Mouse (Mus musculus) embryonic stem cell, embryonic (primary cell): Measurements from ENCODE around the gene Ehbp1l1.

Source experiments
- CTCF ChIA-PET, 4 experiments: fragments of 300-600 bp in 2 of 4; fragments of 350-600 bp in 2 of 4; sonication (Branson Sonifier 250); formaldehyde crosslinking; loops; one replicate each; lab custom pipeline; 2022; ENCODE audit warnings: inconsistent platforms in 2 of 4; lab: Charles Lee
- POLR2A ChIA-PET, 4 experiments: fragments of 300-600 bp in 2 of 4; fragments of 350-600 bp in 2 of 4; sonication (Branson Sonifier 250); formaldehyde crosslinking; loops; one replicate each; lab custom pipeline; 2022; ENCODE audit warnings: antibody characterized with exemption in 4 of 4, inconsistent platforms in 1 of 4; lab: Charles Lee

Ehbp1l1 gene

DNA sequence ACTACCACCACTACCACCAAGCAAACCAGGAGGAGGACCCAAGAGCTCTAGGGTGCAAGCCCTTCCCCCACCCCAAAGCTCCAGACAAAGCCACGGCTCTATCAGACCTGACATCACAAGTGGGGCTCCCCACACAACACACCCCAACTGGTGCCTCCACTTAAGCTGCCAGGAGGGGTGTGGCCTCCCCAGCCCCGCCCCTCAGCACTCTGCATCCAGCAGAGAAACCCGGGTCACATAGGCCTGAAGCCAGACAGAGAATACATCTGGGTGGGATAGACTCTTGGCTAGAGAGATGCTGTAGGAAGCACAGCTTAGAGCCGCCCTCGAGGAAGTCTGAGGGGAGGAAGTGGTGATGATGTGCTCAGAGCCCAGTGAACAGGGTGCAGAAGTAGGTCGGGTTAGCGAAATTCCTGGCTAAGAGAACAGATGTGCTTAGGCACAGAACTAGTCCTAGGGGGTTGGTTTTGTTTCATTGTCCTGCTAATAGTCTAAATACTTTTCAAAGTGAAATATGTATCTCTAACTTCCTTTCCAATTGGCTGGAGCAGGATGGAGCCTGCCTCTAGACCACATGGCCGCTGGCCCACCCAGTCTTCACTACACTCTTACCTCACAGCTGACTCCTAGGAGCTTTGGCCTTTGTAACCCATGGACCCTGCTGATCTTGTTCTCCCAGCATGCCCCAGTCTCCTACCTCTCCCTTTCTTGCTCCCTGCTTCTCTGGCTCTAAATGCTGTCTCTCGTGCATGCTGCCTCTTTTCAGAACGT, 21.1 kb downstream of the Ehbp1l1 start:
- POLR2A ChIA-PET = interaction anchor here in 3 of 4 experiments (1.0 to 2.6 kb wide), 10 partner anchors 9 to 141 kb away, joined by 3 to 9 read pairs (median 4); partner anchors contain the start of genes Fam89b (in 2 of the 3), Map3k11 (in 2 of the 3) and Pcnx3 (in 2 of the 3)
- CTCF ChIA-PET = interaction anchor here in 3 of 4 experiments (0.6 to 1.6 kb wide), 8 partner anchors 11 to 82 kb away, joined by 3 to 4 read pairs (median 4); no protein-coding TSS in a partner anchor

DNA sequence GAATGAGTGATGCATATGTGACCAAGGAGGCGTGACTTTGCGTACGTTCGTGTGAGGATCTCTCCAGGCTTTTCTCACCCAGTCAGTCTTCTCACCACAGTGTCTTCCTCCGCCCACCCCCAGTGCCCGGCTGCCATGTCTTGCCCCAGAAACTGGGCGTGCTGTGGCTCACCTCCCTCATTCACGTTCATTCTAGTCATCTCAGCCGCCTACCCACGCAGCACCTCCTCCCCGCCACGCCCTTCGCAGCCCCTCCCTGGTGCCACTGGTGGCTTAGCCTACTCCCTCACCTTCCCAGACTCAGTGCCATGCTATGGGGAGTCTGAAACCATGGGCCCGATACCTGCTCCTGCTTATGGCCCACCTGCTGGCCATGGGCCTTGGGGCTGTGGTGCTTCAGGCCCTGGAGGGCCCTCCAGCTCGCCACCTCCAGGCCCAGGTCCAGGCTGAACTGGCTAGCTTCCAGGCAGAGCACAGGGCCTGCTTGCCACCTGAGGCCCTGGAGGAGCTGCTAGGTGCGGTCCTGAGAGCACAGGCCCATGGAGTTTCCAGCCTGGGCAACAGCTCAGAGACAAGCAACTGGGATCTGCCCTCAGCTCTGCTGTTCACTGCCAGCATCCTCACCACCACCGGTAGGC, 21.8 kb downstream of the Ehbp1l1 start, which contains the start of gene Kcnk7:
Gene Kcnk7, plus strand, starts transcription at position 205 of the 638 bp plus-strand sequence.
- ChIA-PET CTCF (interaction anchor here in 3 of 4 experiments (0.7 to 1.6 kb wide), 7 partner anchors 11 to 83 kb away, joined by 3 to 4 read pairs (median 4); no protein-coding TSS in a partner anchor), POLR2A (interaction anchor here in 2 of 4 experiments (1.0 to 2.6 kb wide), 8 partner anchors 8 to 142 kb away, joined by 3 to 9 read pairs (median 4); partner anchors contain the start of genes Map3k11 (in 2 of the 2), Pcnx3 (in 2 of the 2) and Fam89b (in 1 of the 2))

DNA sequence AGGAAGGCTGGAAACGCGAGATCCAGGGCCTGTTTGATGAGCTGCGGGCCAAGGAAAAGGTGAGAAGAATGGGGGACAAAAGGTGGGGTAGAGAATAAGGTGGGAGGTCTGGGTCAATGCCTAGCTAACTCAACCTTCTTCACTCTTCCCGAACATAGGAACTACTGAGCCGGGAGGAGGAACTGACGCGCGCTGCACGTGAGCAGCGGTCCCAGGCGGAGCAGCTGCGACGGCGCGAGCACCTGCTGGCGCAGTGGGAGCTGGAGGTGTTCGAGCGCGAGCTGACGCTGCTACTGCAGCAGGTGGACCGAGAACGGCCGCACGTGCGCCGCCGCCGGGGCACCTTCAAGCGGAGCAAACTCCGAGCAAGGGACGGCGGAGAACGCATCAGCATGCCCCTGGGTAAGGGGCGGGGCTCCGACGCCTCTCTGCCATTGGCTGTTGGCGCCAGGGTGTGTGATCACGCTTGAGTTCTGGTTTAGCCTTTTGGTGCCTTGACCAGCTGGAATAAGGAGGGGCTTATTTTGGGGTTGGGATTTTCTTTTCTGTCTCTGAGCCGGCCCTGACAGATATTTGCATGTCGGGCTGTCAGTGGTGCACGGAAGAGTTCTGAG, 30.2 kb downstream of the Ehbp1l1 start:
- ChIA-PET POLR2A (interaction anchor here in 3 of 4 experiments (0.6 to 2.3 kb wide), 22 partner anchors 9 to 239 kb away, joined by 3 to 9 read pairs (median 3); partner anchors contain the start of genes Cfl1 (in 1 of the 3), Fam89b (in 1 of the 3), Kcnk7 (in 1 of the 3) and Scyl1 (in 1 of the 3)), CTCF (interaction anchor here in 2 of 4 experiments (0.5 to 1.1 kb wide), 6 partner anchors 16 to 166 kb away, joined by 3 to 7 read pairs (median 4); partner anchors contain the start of gene Ehbp1l1 (in 1 of the 2))

DNA sequence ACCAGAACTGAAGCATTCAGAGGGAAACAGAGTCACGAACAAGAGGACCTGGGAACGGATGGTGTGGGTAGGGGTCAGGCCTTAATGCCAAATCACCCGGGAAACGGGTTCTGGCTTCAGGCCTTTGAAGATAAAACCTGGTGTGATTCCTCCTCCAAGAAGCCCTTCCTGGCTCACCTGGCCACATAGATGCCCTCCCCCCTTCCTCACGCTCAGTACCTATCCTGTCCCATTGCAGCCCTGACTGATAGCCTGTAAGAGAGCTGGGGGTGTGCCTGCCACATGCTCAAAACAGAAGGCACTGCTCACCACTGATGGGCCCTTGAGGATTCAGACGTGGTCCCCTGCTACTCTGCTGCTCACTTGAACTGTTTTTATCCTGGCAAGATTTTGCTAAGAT, 32.3 kb downstream of the Ehbp1l1 start:
- POLR2A ChIA-PET = interaction anchor here in 1 of 4 experiments (0.6 kb wide), 1 partner anchor 29 kb away, joined by 3 read pairs; no protein-coding TSS in a partner anchor
- CTCF ChIA-PET = no interaction called here

DNA sequence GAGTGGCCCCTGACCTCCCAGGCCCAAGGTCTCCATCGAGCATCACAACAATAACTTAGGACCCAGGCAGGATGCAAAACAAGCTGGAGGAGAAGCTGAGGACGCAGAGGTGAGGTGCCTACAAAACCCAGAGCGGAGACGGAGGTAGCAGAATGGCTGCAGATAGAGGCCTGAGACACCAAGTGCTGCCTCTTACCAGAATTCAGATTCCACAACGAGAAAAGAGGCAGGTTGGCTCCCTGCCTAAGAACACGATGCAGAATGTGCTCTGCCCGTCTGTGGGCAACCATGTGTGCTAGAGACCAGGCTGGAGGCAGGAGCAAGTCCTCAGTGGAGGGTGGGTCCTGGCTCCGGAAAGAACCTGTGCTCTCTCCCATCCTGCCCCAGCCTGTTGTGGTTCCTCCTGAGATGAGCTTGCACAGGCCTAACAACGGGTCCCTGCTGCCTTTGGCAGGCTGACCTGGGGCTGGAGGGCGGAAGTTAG, 33.2 kb downstream of the Ehbp1l1 start:
- ChIA-PET POLR2A (interaction anchor here in 2 of 4 experiments (0.6 to 1.2 kb wide), 6 partner anchors 11 to 419 kb away, joined by 3 to 4 read pairs (median 4); partner anchors contain the start of genes Efemp2 (in 1 of the 2) and Kcnk7 (in 1 of the 2)), CTCF (no interaction called here)

DNA sequence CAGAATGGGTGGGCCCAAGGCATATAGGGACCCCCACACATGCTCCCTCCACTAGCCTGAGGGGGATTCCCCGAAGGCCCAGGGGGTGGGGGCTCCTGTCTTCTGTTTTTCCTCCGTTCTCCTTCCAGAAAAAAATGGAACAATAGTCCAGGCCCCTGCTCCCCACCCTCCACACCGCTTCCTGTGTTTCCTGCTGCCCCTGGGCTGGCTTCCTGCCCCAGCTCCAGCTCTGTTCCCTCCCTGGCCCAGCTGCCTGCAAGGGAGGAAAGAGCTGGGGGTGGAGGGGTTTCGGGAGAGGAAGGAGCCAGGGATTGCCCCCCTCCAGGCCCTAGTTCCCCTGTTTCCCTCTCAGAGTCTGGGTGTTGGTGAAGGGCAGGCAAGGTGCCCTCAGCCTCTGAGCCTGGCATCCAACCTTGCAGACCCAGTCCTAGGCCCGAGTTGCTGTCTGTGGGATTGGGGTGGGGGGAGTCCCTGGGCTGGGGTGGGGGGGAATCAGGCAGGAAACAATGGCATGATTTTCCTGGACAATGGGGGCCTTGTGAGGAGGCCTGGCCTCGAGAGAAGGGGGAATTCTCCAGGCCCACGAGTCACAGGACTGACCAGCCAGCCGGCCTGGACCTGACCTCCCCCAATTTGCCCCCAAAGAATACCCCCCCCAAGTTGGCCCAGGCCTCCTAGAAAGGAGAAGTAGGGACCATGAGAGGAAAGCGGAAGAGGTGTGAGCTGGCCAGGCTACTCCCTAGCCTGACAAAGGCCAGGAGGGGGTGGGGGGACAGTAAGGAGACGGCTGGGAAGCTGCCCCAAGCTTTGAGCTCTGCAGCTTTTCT, 33.8 kb downstream of the Ehbp1l1 start:
- ChIA-PET CTCF (interaction anchor here in 1 of 4 experiments (2.1 kb wide), 1 partner anchor 19 kb away, joined by 5 read pairs; no protein-coding TSS in a partner anchor), POLR2A (interaction anchor here in 2 of 4 experiments (0.6 to 1.8 kb wide), 7 partner anchors 11 to 418 kb away, joined by 3 to 4 read pairs (median 4); partner anchors contain the start of genes Efemp2 (in 1 of the 2) and Kcnk7 (in 1 of the 2))

DNA sequence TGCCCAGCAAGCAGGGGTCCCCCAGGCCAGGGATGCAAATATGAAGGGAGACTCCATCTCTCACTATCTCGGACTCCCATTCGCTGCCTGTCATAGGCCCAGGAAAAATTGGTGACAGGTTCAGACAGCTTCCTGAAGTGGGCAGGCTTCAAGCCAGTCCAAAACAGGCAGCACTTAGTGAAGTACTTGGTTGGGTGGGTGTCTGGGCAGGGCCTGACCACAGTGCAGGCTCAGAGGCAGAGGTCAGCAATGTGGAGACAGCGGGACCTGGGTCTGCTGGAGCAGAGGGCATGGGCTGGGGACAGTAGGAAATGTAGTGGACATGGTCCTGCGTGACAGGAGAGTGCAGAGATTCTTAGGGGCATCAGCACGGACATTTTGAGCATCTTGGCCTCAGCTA, 34.5 kb downstream of the Ehbp1l1 start:
- ChIA-PET CTCF (interaction anchor here in 2 of 4 experiments (0.7 to 2.1 kb wide), 2 partner anchors 19 to 84 kb away, joined by 3 to 5 read pairs; no protein-coding TSS in a partner anchor), POLR2A (interaction anchor here in 2 of 4 experiments (0.8 to 3.2 kb wide), 7 partner anchors 8 to 181 kb away, joined by 3 to 13 read pairs (median 3); partner anchors contain the start of genes Sipa1 (in 1 of the 2) and Snx32 (in 1 of the 2))

- ChIA-PET CTCF (interaction anchor here in 1 of 4 experiments (0.8 kb wide), 1 partner anchor 15 kb away, joined by 4 read pairs; no protein-coding TSS in a partner anchor), POLR2A (interaction anchor here in 2 of 4 experiments (0.9 to 3.2 kb wide), 15 partner anchors 10 to 202 kb away, joined by 3 to 13 read pairs (median 4); partner anchors contain the start of genes Mus81 (in 1 of the 2), Rela (in 1 of the 2) and Sipa1 (in 1 of the 2))
Measured at GRCm38 (mm10) chr19:5690343-5690735, 35.8 kb downstream of the Ehbp1l1 start.

DNA sequence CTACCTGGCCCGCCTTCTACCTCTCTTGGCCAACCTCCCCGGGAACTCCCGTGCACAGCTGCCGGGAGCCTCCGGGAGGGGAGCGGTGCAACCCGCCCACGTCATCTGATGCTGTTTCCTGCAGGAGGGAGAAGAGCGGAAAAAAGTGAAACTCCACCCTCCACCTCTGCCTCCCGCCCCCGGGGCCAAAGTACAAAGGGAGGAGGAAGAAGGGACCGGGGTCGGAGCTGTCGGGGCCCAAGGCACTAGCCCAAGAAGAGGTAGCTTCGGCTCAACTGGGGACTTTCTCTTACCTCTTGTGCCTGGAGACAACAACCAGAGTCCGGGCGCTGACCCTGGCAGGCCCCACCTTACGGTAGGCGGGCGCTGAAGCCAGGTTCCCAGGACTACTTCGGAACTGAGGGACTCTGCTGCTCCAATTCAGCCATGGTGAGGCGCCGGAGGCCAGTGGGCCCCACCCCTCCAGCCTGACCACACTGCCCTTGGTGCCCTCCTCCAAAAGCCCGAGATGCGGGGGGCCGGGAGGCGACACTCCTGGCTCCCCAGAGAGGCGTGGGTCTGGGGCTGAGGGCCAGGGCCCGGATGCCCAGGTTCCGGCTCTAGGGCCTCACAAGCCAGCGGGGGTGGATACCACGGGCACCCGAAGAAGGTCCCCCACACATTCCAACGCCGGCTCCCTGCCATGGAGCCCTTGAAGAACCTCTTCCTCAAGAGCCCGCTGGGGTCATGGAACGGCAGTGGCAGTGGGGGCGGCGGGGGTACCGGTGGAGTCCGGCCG, 36.4 kb downstream of the Ehbp1l1 start:
- POLR2A ChIA-PET = interaction anchor here (0.6 to 3.2 kb wide), 62 partner anchors 8 to 651 kb away, joined by 3 to 20 read pairs (median 4); partner anchors contain the start of genes Kcnk7 (in 2 of the 4), Mus81 (in 2 of the 4), Rela (in 2 of the 4) and Scyl1 (in 2 of the 4)

DNA sequence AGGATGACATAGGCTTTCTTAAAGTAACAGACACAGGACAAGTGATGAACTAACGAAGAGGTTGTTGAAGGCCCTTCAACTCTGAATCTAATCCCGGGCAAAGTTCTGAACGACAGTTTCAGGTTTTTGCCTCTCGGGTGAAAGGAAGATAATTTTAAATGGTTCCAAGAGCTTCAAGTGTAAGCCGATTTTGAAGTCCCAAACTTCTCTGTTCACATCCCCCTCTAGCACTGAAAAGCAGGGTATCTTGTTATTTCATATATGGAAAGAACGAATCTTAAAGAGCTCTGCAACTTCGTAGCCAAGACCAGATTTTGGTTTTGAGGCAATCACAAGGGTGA, 37.1 kb downstream of the Ehbp1l1 start:
- POLR2A ChIA-PET = interaction anchor here (0.6 to 3.2 kb wide), 93 partner anchors 8 to 1563 kb away, joined by 3 to 20 read pairs (median 4); partner anchors contain the start of genes Cfl1 (in 2 of the 4), Kcnk7 (in 2 of the 4), Mus81 (in 2 of the 4) and Rela (in 2 of the 4)
- CTCF ChIA-PET = interaction anchor here in 2 of 4 experiments (0.8 to 1.5 kb wide), 9 partner anchors 22 to 340 kb away, joined by 3 to 6 read pairs (median 4); partner anchors contain the start of genes Cst6 (in 1 of the 2) and Mus81 (in 1 of the 2)

More for the DNA sequence above, 36.4 kb downstream of the Ehbp1l1 start:
- CTCF ChIA-PET = interaction anchor here in 3 of 4 experiments (0.5 to 1.5 kb wide), 6 partner anchors 38 to 571 kb away, joined by 3 to 6 read pairs (median 4); partner anchors contain the start of genes Cst6 (in 1 of the 3) and Klc2 (in 1 of the 3)

GRCm38 (mm10) chr19:5688200-5689087, 37.7 kb downstream of the Ehbp1l1 start, which contains the start of the genes Map3k11 and Pcnx3:
Gene Map3k11, plus strand, starts transcription at chr19:5688742.
Gene Pcnx3, minus strand, starts transcription at chr19:5688908.
- ChIA-PET POLR2A (interaction anchor here (0.6 to 3.2 kb wide), 91 partner anchors 9 to 1563 kb away, joined by 3 to 20 read pairs (median 4); partner anchors contain the start of genes Cfl1 (in 2 of the 4), Kat5 (in 2 of the 4), Kcnk7 (in 2 of the 4) and Mus81 (in 2 of the 4)), CTCF (interaction anchor here in 2 of 4 experiments (0.8 to 1.5 kb wide), 9 partner anchors 23 to 340 kb away, joined by 3 to 6 read pairs (median 4); partner anchors contain the start of genes Cst6 (in 1 of the 2) and Mus81 (in 1 of the 2))

DNA sequence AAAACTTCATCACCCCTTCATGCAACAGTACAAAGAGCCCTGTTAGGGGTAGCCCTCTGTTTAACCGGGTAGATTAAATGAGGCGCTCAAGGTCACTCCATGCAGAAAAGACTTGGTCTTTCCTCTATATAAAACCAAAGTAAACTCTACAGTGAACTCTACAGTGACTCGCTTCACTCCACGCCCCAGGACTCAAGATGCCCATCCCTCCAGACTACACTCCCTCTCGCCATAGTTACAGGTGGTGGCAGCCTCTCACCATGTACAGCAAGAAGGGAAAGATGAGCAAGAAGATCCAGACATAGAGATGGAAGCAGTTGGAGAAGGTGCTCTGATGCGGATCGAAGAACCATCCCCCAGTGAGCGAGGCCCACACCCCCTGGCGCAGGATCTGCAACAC, 38.4 kb downstream of the Ehbp1l1 start:
- ChIA-PET POLR2A (no interaction called here), CTCF (interaction anchor here in 1 of 4 experiments (0.9 kb wide), 1 partner anchor 24 kb away, joined by 3 read pairs; the partner anchor contains the start of gene Sipa1)

GRCm38 (mm10) chr19:5686954-5687353, 39.2 kb downstream of the Ehbp1l1 start:
- POLR2A ChIA-PET = interaction anchor here in 1 of 4 experiments (1.9 kb wide), 1 partner anchor 27 kb away, joined by 6 read pairs; no protein-coding TSS in a partner anchor
- CTCF ChIA-PET = interaction anchor here in 1 of 4 experiments (0.9 kb wide), 1 partner anchor 23 kb away, joined by 3 read pairs; the partner anchor contains the start of gene Sipa1
